Mouse (Mus musculus) spleen, embryonic (tissue): ENCODE measurements at regions not wholly inside any gene's neighbourhood (a gene's known extent, or its start where the extent isn't known, plus 50 kb on each side); places are given as distances from the start of the nearest gene placed in this dataset.

Experiments
- CTCF ChIA-PET: fragments of 350-600 bp; sonication (Branson Sonifier 250); formaldehyde crosslinking; loops from one replicate; lab custom pipeline; 2022; lab: Charles Lee

- CTCF ChIA-PET: no interaction called here
These were observed 198.7 kb downstream of the Ipo11 start for GRCm38 (mm10) chr13:106738011-106738410.

GRCm38 (mm10) chr13:106734323-106734722 lies 202.4 kb downstream of the Ipo11 start:
- CTCF ChIA-PET: no interaction called here

GRCm38 (mm10) chr13:106732906-106733305 lies 203.9 kb downstream of the Ipo11 start:
- CTCF ChIA-PET: no interaction called here

- CTCF ChIA-PET: no interaction called here
These were observed 213.4 kb downstream of the Ipo11 start for GRCm38 (mm10) chr13:106723315-106723714.

GRCm38 (mm10) chr13:106721167-106721566 lies 215.6 kb downstream of the Ipo11 start:
- CTCF ChIA-PET: interaction anchor here (0.7 kb wide), 1 partner anchor 68 kb away, joined by 3 read pairs; no protein-coding TSS in a partner anchor

- CTCF ChIA-PET: no interaction called here
These were observed 221.0 kb downstream of the Ipo11 start for GRCm38 (mm10) chr13:106715771-106716170.

- CTCF ChIA-PET: no interaction called here
These were observed 221.5 kb downstream of the Ipo11 start for GRCm38 (mm10) chr13:106715234-106715633.

- CTCF ChIA-PET: no interaction called here
These were observed 226.2 kb downstream of the Ipo11 start for GRCm38 (mm10) chr13:106710580-106710979.

- CTCF ChIA-PET: no interaction called here
These were observed 236.4 kb downstream of the Ipo11 start for GRCm38 (mm10) chr13:106700376-106700775.

GRCm38 (mm10) chr13:106699957-106700356 lies 236.8 kb downstream of the Ipo11 start:
- CTCF ChIA-PET: no interaction called here

GRCm38 (mm10) chr13:106691787-106692571 lies 244.8 kb downstream of the Ipo11 start:
- CTCF ChIA-PET: no interaction called here

- CTCF ChIA-PET: no interaction called here
These were observed 246.6 kb downstream of the Ipo11 start for GRCm38 (mm10) chr13:106690125-106690524.

GRCm38 (mm10) chr13:106689618-106690017 lies 247.1 kb downstream of the Ipo11 start:
- CTCF ChIA-PET: no interaction called here

- CTCF ChIA-PET: no interaction called here
These were observed 247.7 kb downstream of the Ipo11 start for GRCm38 (mm10) chr13:106689051-106689450.

- CTCF ChIA-PET: interaction anchor here (0.6 kb wide), 1 partner anchor 552 kb away, joined by 6 read pairs; no protein-coding TSS in a partner anchor
These were observed 267.1 kb downstream of the Ipo11 start for GRCm38 (mm10) chr13:106669665-106670064.

GRCm38 (mm10) chr13:106662195-106662594 lies 274.6 kb downstream of the Ipo11 start:
- CTCF ChIA-PET: no interaction called here

GRCm38 (mm10) chr13:106649363-106649762 lies 287.4 kb downstream of the Ipo11 start:
- CTCF ChIA-PET: no interaction called here

GRCm38 (mm10) chr13:106643302-106643975 lies 293.3 kb downstream of the Ipo11 start:
- CTCF ChIA-PET: no interaction called here

- CTCF ChIA-PET: no interaction called here
These were observed 297.9 kb downstream of the Ipo11 start for GRCm38 (mm10) chr13:106638706-106639385.

GRCm38 (mm10) chr13:106591729-106592128 lies 345.0 kb downstream of the Ipo11 start:
- CTCF ChIA-PET: no interaction called here

- CTCF ChIA-PET: no interaction called here
These were observed 368.9 kb downstream of the Ipo11 start for GRCm38 (mm10) chr13:106567658-106568359.

GRCm38 (mm10) chr13:106562588-106562987 lies 374.2 kb downstream of the Ipo11 start:
- CTCF ChIA-PET: no interaction called here
